Mouse (Mus musculus): ENCODE data around the gene Ube2s. TPM values are rescaled to one million over a fixed set of nuclear protein-coding genes. Genes with fewer than 3 reads are reported as not detected.
"Not testable (repeated sequence)": the region's sequence is repeated elsewhere in the genome, so short reads cannot be mapped to it uniquely, and the experiment has no call there.

Ube2s gene
- polyA plus RNA-seq, 1 experiment from 2014 or later: 472 TPM

DNA sequence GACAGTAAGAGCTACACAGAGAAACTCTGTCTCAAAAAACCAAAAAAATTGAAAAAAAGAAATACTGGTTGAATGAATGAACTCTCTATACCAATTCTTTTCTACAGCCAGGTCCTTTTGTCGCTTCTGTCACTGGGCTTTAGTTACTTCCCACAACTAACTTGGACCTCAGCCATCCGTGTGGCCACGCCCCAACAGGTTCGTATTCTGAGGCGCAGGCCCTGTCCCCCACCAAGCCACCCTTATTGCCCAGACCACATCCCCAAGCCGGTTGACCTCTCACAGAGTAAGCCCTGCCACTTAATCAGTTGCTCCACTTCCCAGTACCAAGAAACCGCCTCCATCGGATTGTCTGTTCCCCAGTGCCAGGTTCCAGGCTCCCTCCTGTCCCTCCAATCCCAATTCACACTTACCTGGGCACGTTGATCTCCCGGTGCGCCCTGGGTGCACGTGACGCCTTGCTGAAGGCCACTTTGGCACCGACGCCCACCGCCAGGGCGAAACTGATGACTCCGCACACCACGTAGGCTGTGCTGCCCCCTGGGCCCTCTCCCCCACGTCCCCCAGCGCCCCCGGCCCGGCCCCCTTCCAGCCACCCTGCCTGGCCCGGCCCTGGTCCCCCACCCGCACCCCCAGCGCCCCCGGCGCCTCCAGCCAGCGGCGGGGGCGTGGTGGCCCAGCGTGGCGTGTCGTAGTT is 23.4 kb upstream of the Ube2s start:
- Histone ChIP-seq H3K4me3 (ENCODE audit: low read depth, low read length) (peak overlapping the region; percentile 52), H3K9ac (ENCODE audit: low read length) (peak overlapping the region; percentile 76), H3K27me3 (replicated peaks; ENCODE audit: control insufficient read depth, insufficient read depth, low read length) (no peaks in the 10 kb centered on the region), H3K4me2 (ENCODE audit: low read length) (peak overlapping the region; percentile 90), H3K4me1 (ENCODE audit: control insufficient read depth, insufficient read depth, low read length) (peaks cover 4% of the 10 kb centered on the region), H3K27ac (ENCODE audit: low read depth, low read length) (peak overlapping the region; percentile 70; the same call in 1 of the 2 replicates), H3K9me3 (replicated peaks; ENCODE audit: control insufficient read depth, low read length) (no peaks in the 10 kb centered on the region), H3K36me3 (ENCODE audit: control insufficient read depth, insufficient read depth, low read length) (no peaks in the 10 kb centered on the region)
- DNase-seq (ENCODE audit: low spot score) (no peak), ATAC-seq (peak; percentile 60)
- 4% methylated on average over 33 of the region's 34 CpGs for WGBS

GRCm38 (mm10) chr7:4830476-4830875 is 18.1 kb upstream of the Ube2s start:
- ATAC-seq: no peak
- H3K27me3 ChIP-seq (replicated peaks; ENCODE audit: control insufficient read depth, insufficient read depth, low read length): no peaks in the 10 kb centered on the region
- H3K9me3 ChIP-seq (replicated peaks; ENCODE audit: control insufficient read depth, low read length): no peaks in the 10 kb centered on the region
- DNase-seq (ENCODE audit: low spot score): no peak
- peaks cover 10% of the 10 kb centered on the region for H3K36me3 ChIP-seq (ENCODE audit: control insufficient read depth, insufficient read depth, low read length)
- H3K4me2 ChIP-seq (ENCODE audit: low read length): no peak overlapping the region
- H3K27ac ChIP-seq (ENCODE audit: low read depth, low read length): no peak overlapping the region
- 9% methylated on average over 12 of the region's 12 CpGs for WGBS
- no peaks in the 10 kb centered on the region for H3K4me1 ChIP-seq (ENCODE audit: control insufficient read depth, insufficient read depth, low read length)
- H3K9ac ChIP-seq (ENCODE audit: low read length): no peak overlapping the region
- no peak overlapping the region for H3K4me3 ChIP-seq (ENCODE audit: low read depth, low read length)

DNA sequence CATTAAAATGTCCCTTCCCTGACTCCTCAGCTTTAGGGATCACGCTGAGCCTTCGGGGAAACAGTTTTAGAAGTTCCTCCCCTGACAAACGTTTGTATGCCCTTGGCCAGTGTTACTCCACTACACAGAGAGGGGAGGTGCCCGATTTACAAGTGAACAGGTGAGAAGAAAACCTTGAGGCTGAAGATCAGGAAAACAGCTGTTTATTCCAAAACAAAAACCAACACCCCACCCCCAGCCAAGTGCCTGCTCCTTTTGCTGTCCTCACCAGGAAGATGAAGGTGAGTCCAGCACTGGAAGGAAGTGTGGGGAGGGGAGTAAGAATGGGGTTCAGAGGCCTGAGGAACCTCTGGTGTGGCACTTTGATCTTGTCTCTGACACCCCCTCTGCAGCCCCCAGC is 13.0 kb upstream of the Ube2s start:
- Histone ChIP-seq H3K9ac (ENCODE audit: low read length) (no peak overlapping the region), H3K27ac (ENCODE audit: low read depth, low read length) (no peak overlapping the region), H3K9me3 (replicated peaks; ENCODE audit: control insufficient read depth, low read length) (no peaks in the 10 kb centered on the region), H3K27me3 (replicated peaks; ENCODE audit: control insufficient read depth, insufficient read depth, low read length) (no peaks in the 10 kb centered on the region), H3K4me1 (ENCODE audit: control insufficient read depth, insufficient read depth, low read length) (no peaks in the 10 kb centered on the region), H3K4me2 (ENCODE audit: low read length) (no peak overlapping the region), H3K4me3 (ENCODE audit: low read depth, low read length) (no peak overlapping the region), H3K36me3 (ENCODE audit: control insufficient read depth, insufficient read depth, low read length) (peaks cover 10% of the 10 kb centered on the region)
- WGBS: 58% methylated on average over 4 of the region's 4 CpGs
- DNase-seq (ENCODE audit: low spot score) (no peak), ATAC-seq (no peak)

GRCm38 (mm10) chr7:4822162-4822907 is 9.9 kb upstream of the Ube2s start:
- Histone ChIP-seq H3K9me3 (replicated peaks; ENCODE audit: control insufficient read depth, low read length) (no peaks in the 10 kb centered on the region), H3K4me1 (ENCODE audit: control insufficient read depth, insufficient read depth, low read length) (no peaks in the 10 kb centered on the region), H3K27me3 (replicated peaks; ENCODE audit: control insufficient read depth, insufficient read depth, low read length) (no peaks in the 10 kb centered on the region), H3K36me3 (ENCODE audit: control insufficient read depth, insufficient read depth, low read length) (no peaks in the 10 kb centered on the region), H3K4me3 (ENCODE audit: low read depth, low read length) (no peak overlapping the region), H3K9ac (ENCODE audit: low read length) (no peak overlapping the region), H3K27ac (ENCODE audit: low read depth, low read length) (no peak overlapping the region), H3K4me2 (ENCODE audit: low read length) (no peak overlapping the region)
- 71% methylated on average over 6 of the region's 6 CpGs for WGBS
- no peak for DNase-seq (ENCODE audit: low spot score)
- no peak for ATAC-seq

- H3K9ac ChIP-seq (ENCODE audit: low read length): no peak overlapping the region
- no peak overlapping the region for H3K4me3 ChIP-seq (ENCODE audit: low read depth, low read length)
- WGBS: 77% methylated on average over 4 of the region's 4 CpGs
- DNase-seq (ENCODE audit: low spot score): no peak
- H3K4me1 ChIP-seq (ENCODE audit: control insufficient read depth, insufficient read depth, low read length): no peaks in the 10 kb centered on the region
- no peak overlapping the region for H3K27ac ChIP-seq (ENCODE audit: low read depth, low read length)
- H3K36me3 ChIP-seq (ENCODE audit: control insufficient read depth, insufficient read depth, low read length): no peaks in the 10 kb centered on the region
- H3K9me3 ChIP-seq (replicated peaks; ENCODE audit: control insufficient read depth, low read length): no peaks in the 10 kb centered on the region
- no peak overlapping the region for H3K4me2 ChIP-seq (ENCODE audit: low read length)
- ATAC-seq: no peak
- H3K27me3 ChIP-seq (replicated peaks; ENCODE audit: control insufficient read depth, insufficient read depth, low read length): no peaks in the 10 kb centered on the region
These were observed 9.3 kb upstream of the Ube2s start for GRCm38 (mm10) chr7:4821690-4822089.

DNA sequence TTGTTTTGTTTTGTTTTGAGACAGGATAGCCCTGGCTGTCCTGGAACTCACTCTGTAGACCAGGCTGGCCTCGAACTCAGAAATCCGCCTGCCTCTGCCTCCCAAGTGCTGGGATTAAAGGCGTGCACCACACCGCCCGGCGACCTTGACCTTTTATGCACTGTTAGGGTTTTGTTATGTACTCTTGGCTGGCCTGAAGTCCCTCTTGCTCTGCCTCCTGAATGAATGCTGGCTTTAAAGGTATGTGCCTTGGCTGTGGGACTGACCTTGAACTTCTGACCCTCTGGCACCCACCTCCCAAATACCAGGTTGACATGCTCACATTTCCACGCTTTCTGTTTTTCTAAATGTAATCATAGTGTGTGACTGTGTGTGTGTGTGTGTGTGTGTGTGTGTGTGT is 8.5 kb upstream of the Ube2s start:
- DNase-seq (ENCODE audit: low spot score); H3K9ac ChIP-seq (ENCODE audit: low read length); H3K36me3 ChIP-seq (ENCODE audit: control insufficient read depth, insufficient read depth, low read length); H3K27ac ChIP-seq (ENCODE audit: low read depth, low read length); H3K27me3 ChIP-seq (replicated peaks; ENCODE audit: control insufficient read depth, insufficient read depth, low read length); H3K9me3 ChIP-seq (replicated peaks; ENCODE audit: control insufficient read depth, low read length); H3K4me3 ChIP-seq (ENCODE audit: low read depth, low read length); H3K4me2 ChIP-seq (ENCODE audit: low read length); H3K4me1 ChIP-seq (ENCODE audit: control insufficient read depth, insufficient read depth, low read length); ATAC-seq: not testable (repeated sequence)
- 92% methylated on average over 7 of the region's 7 CpGs for WGBS

- Histone ChIP-seq H3K4me1 (ENCODE audit: control insufficient read depth, insufficient read depth, low read length) (peaks cover 4% of the 10 kb centered on the region; the same call in 1 of the 2 replicates), H3K36me3 (ENCODE audit: control insufficient read depth, insufficient read depth, low read length) (no peaks in the 10 kb centered on the region), H3K4me3 (ENCODE audit: low read depth, low read length) (no peak overlapping the region), H3K27me3 (replicated peaks; ENCODE audit: control insufficient read depth, insufficient read depth, low read length) (no peaks in the 10 kb centered on the region), H3K27ac (ENCODE audit: low read depth, low read length) (no peak overlapping the region), H3K4me2 (ENCODE audit: low read length) (no peak overlapping the region), H3K9me3 (replicated peaks; ENCODE audit: control insufficient read depth, low read length) (no peaks in the 10 kb centered on the region), H3K9ac (ENCODE audit: low read length) (no peak overlapping the region)
- no peak for ATAC-seq
- DNase-seq (ENCODE audit: low spot score): no peak
These were observed 4.2 kb upstream of the Ube2s start for GRCm38 (mm10) chr7:4816559-4816958.

DNA sequence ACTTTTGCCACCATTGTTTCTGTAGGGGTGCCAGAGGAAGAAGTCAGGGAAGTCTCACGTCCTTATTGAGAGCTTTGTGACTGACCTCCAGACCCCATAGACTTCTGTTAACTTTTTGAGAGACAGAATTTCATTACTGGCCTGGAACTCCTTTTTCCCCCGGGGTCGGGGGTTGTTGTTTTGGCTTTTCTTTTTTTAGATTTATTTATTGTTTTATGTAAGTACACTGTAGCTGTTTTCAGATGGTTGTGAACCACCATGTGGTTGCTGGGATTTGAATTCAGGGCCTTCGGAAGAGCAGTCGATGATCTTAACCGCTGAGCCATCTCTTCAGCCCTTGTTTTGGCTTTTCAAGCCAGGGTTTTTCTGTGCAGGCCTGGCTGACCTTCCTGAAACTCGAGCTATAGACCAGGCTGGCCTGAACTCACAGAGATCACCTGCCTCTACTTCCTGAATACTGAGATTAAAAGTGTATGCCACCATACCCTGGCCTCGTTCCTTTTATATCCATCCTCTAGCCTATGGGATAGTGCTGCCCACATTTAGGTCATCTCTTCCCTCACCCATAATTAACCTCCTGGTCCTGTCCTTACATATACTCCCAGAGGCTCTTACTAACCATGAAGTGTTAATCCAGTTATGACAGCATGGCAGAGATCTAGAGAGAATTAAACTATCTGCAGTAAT is 858 bp upstream of the Ube2s start:
- DNase-seq (ENCODE audit: low spot score) (no peak), ATAC-seq (no peak)
- Histone ChIP-seq H3K4me1 (ENCODE audit: control insufficient read depth, insufficient read depth, low read length) (peaks cover 20% of the 10 kb centered on the region), H3K4me2 (ENCODE audit: low read length) (peak overlapping the region; percentile 76), H3K36me3 (ENCODE audit: control insufficient read depth, insufficient read depth, low read length) (peaks cover 23% of the 10 kb centered on the region), H3K27me3 (replicated peaks; ENCODE audit: control insufficient read depth, insufficient read depth, low read length) (no peaks in the 10 kb centered on the region), H3K9me3 (replicated peaks; ENCODE audit: control insufficient read depth, low read length) (no peaks in the 10 kb centered on the region), H3K9ac (ENCODE audit: low read length) (peak overlapping the region; percentile 40), H3K27ac (ENCODE audit: low read depth, low read length) (peak overlapping the region; percentile 93; the same call in 1 of the 2 replicates), H3K4me3 (ENCODE audit: low read depth, low read length) (peak overlapping the region; percentile 97)
- WGBS: 27% methylated on average over 8 of the region's 8 CpGs

All from forebrain, embryonic 14.5 days (tissue).